Mouse (Mus musculus): ENCODE data around the gene Rnf135. TPM values are rescaled to one million over a fixed set of nuclear protein-coding genes. Genes with fewer than 3 reads are reported as not detected.
A peak's percentile ranks its signal among the peaks of the same experiment; 100 is the strongest.
"Not testable (repeated sequence)": the region's sequence is repeated elsewhere in the genome, so short reads cannot be mapped to it uniquely, and the experiment has no call there.

Gene Rnf135
- polyA plus RNA-seq, 1 experiment = 2.1 TPM

DNA sequence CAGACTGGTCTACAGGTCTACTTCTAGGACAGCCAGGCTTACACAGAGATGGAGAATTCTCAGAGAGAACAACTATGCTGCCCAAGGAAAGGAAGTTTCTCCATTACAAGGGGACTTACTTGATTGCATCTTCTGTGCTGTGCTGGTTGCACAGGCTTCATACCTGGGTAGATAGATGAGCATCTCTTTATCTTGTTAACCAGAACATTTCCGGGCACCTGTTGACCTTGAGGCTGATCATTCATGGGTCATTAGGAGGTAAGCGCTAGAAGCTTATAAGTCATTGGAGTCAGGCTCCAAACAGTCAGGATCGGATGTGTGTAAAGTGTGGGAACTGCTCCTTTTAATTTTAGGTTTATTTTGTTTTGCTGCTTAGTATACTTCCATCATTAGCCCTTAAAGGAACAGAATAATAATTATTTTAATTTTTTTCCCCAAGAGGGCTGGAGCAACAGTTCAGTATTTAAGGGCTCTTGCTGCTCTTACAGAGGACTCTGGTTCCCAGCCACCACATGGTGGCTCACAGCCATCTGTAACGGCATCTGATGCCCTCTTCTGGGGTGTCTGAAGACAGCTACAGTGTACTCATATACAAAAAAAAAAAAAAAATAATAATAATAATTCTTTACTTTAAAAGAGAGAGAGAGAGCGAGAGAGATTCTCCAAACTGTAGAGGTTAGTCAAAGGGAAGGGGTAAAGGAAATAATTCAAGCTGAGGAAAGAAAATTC is 2.5 kb upstream of the Rnf135 start:
- TF ChIP-seq POLR2A (IDR thresholded peaks at IDR 0.05; ENCODE audit: borderline replicate concordance, extremely low read depth, insufficient read depth, insufficient read length, poor library complexity, severe bottlenecking) (no peak), CTCF (IDR thresholded peaks at IDR 0.05; ENCODE audit: borderline replicate concordance, extremely low read depth, insufficient read depth, insufficient read length) (no peak)
- DNase-seq (ENCODE audit: low read depth) = no peak

- not testable (repeated sequence) for DNase-seq (ENCODE audit: low read depth)
Measured at GRCm38 (mm10) chr11:80183054-80183704, 472 bp upstream of the Rnf135 start.

DNA sequence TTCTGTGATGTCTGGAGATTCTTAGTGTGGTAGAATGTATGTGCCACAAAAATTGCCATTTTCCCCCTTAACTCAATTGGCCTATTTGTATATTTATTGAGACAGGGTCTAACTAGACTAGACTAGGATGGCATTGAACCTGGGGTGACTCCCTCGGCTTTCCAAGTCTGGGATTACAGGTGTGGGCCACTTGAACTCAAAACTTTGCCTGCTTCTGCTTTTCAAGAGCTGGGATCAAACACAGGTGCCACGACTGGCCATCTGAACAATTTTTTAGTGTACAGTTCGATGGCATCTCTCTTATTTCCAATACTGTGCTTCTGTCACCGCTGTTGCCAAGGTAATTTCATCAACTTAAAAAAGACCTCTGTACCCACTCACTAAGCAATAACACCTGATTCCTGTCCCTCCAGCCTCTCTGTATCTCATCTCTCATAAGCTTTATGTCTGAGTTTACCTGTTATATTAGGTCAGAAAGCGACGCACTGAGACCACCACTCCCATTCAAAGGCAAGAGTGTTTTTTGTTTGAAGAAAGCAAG is 950 bp downstream of the Rnf135 start:
- TF ChIP-seq POLR2A (IDR thresholded peaks at IDR 0.05; ENCODE audit: borderline replicate concordance, extremely low read depth, insufficient read depth, insufficient read length, poor library complexity, severe bottlenecking) = no peak
- no peak for TF ChIP-seq CTCF (IDR thresholded peaks at IDR 0.05; ENCODE audit: borderline replicate concordance, extremely low read depth, insufficient read depth, insufficient read length)
- no peak for DNase-seq (ENCODE audit: low read depth)

DNA sequence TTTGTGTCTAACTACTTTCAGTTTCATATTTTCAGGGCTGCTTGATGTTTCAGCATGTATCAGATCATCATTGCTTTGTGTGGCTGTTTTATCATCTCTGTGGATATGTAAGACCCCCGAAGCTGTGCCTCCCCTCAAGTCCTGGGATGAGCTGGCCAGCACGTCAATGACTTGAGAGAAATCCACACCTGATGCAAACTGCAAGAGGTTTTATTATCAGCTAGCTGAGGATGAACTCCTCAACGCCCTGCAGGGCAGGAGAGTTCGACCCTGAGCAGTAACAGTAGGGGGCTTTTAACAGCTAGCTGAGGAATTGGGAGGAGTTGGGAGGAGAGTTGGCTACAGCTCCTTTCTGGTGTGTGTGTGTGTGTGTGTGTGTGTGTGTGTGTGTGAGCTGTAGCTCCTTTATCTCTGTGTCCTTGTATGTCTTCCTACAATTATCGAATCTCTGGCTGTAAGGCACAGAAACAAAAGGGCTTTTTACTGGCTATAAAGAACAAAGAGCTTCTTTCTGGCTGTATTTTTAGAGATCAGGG is 1.9 kb downstream of the Rnf135 start:
- DNase-seq (ENCODE audit: low read depth) = not testable (repeated sequence)

- no peak for DNase-seq (ENCODE audit: low read depth)
- TF ChIP-seq POLR2A (IDR thresholded peaks at IDR 0.05; ENCODE audit: borderline replicate concordance, extremely low read depth, insufficient read depth, insufficient read length, poor library complexity, severe bottlenecking) = no peak
- no peak for TF ChIP-seq CTCF (IDR thresholded peaks at IDR 0.05; ENCODE audit: borderline replicate concordance, extremely low read depth, insufficient read depth, insufficient read length)
Measured at GRCm38 (mm10) chr11:80190280-80190679, 6.6 kb downstream of the Rnf135 start.

- DNase-seq (ENCODE audit: low read depth) = no peak
- no peak for TF ChIP-seq POLR2A (IDR thresholded peaks at IDR 0.05; ENCODE audit: borderline replicate concordance, extremely low read depth, insufficient read depth, insufficient read length, poor library complexity, severe bottlenecking)
- no peak for TF ChIP-seq CTCF (IDR thresholded peaks at IDR 0.05; ENCODE audit: borderline replicate concordance, extremely low read depth, insufficient read depth, insufficient read length)
Measured at GRCm38 (mm10) chr11:80193827-80194226, 10.2 kb downstream of the Rnf135 start.

DNA sequence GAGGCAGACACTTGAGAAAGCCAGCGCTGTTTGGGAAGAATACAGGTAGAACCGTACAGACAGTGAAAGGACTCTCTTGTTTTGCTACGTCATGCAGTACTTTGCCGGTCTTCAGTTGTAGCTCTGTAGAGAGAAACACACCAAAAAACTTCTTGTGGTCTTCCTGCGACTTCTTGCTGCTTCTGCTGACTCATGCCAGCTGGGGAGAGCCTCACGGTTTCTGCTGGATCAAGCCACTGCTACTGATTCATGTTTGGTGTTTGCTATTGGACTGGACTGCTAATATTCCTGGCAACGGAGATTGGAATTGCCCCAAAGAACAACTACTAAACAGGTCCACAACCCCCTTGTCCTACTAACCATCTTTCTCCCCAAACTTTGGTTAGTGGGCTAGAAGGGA is 12.7 kb downstream of the Rnf135 start:
- DNase-seq (ENCODE audit: low read depth) = no peak
- TF ChIP-seq POLR2A (IDR thresholded peaks at IDR 0.05; ENCODE audit: borderline replicate concordance, extremely low read depth, insufficient read depth, insufficient read length, poor library complexity, severe bottlenecking) (no peak), CTCF (IDR thresholded peaks at IDR 0.05; ENCODE audit: borderline replicate concordance, extremely low read depth, insufficient read depth, insufficient read length) (no peak)

GRCm38 (mm10) chr11:80199316-80199715 is 15.7 kb downstream of the Rnf135 start:
- no peak for DNase-seq (ENCODE audit: low read depth)
- TF ChIP-seq POLR2A (IDR thresholded peaks at IDR 0.05; ENCODE audit: borderline replicate concordance, extremely low read depth, insufficient read depth, insufficient read length, poor library complexity, severe bottlenecking) (no peak), CTCF (IDR thresholded peaks at IDR 0.05; ENCODE audit: borderline replicate concordance, extremely low read depth, insufficient read depth, insufficient read length) (no peak)

DNA sequence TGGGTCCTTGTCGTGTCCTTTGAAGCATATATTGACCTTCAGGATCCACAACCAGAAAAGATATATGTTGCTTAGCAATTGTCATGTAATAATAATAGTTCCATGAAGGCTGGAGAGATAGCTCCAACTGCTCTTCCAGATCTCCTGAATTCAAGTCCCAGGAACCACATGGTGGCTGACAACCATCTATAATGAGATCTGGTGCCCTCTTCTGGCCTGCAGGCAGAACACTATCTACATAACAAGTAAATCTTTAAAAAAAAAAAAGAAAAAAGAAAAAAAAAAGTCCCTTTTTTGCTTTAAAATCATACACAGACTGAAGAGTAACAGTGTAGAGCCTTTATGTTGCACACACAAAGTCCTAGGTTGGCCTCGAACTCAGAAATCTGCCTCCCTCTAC is 16.1 kb downstream of the Rnf135 start:
- TF ChIP-seq CTCF (IDR thresholded peaks at IDR 0.05; ENCODE audit: borderline replicate concordance, extremely low read depth, insufficient read depth, insufficient read length) (peak; percentile 10; the same call in 1 of the 2 replicates), POLR2A (IDR thresholded peaks at IDR 0.05; ENCODE audit: borderline replicate concordance, extremely low read depth, insufficient read depth, insufficient read length, poor library complexity, severe bottlenecking) (no peak)
- DNase-seq (ENCODE audit: low read depth) = no peak

GRCm38 (mm10) chr11:80200326-80200725 is 16.7 kb downstream of the Rnf135 start:
- no peak for DNase-seq (ENCODE audit: low read depth)
- peak; percentile 47; the same call in 1 of the 2 replicates for TF ChIP-seq CTCF (IDR thresholded peaks at IDR 0.05; ENCODE audit: borderline replicate concordance, extremely low read depth, insufficient read depth, insufficient read length)
- TF ChIP-seq POLR2A (IDR thresholded peaks at IDR 0.05; ENCODE audit: borderline replicate concordance, extremely low read depth, insufficient read depth, insufficient read length, poor library complexity, severe bottlenecking) = no peak

GRCm38 (mm10) chr11:80202296-80202695 is 18.6 kb downstream of the Rnf135 start:
- TF ChIP-seq CTCF (IDR thresholded peaks at IDR 0.05; ENCODE audit: borderline replicate concordance, extremely low read depth, insufficient read depth, insufficient read length) = no peak
- TF ChIP-seq POLR2A (IDR thresholded peaks at IDR 0.05; ENCODE audit: borderline replicate concordance, extremely low read depth, insufficient read depth, insufficient read length, poor library complexity, severe bottlenecking) = no peak
- no peak for DNase-seq (ENCODE audit: low read depth)

DNA sequence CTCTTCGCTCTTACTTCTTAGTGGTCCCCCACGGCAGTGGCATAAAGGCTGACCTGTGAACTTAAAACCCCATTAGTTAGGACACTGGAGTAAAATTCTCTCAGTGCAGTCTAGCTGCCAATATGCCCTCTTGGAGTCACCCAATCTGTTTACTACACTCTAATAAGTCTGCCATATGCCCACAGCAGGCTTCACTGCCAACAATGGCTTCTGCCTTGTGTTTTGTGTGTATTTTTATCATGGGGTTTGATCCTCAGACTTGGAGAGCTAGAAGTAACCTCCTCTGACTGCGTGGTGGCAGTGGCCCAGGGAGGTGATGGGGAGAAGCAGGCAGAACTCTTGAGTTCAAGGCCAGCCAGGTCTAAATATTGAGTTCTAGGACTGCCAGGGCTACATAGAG is 20.4 kb downstream of the Rnf135 start:
- TF ChIP-seq CTCF (IDR thresholded peaks at IDR 0.05; ENCODE audit: borderline replicate concordance, extremely low read depth, insufficient read depth, insufficient read length) = no peak
- TF ChIP-seq POLR2A (IDR thresholded peaks at IDR 0.05; ENCODE audit: borderline replicate concordance, extremely low read depth, insufficient read depth, insufficient read length, poor library complexity, severe bottlenecking) = no peak

More for the DNA sequence above, 20.4 kb downstream of the Rnf135 start:
- peak; percentile 19 for DNase-seq (ENCODE audit: low read depth)

Measured in brain, embryonic 14.5 days (tissue).